In genomic region chr19:52721776-52722175, GRCm38 (mm10) we compare ENCODE assay signal across 16 mouse cellular contexts.
A peak's percentile ranks its signal among the peaks of the same experiment; 100 is the strongest.
DNase-seq lines count a peak whose midpoint lies in the region; ATAC-seq and TF ChIP-seq lines count a peak whose summit lies in the region.
"Had no signal": no experiment of that assay in that cellular context is flagged by ENCODE, and none has a peak within 500 bp of the region (broad histone marks: within the 10 kb centered on the region; RNA-seq: fewer than 3 reads in every experiment).

No protein-coding gene starts in this region.

- TF ChIP-seq CTCF in kidney, adult 2 months (conservative IDR thresholded peaks at IDR 0.05; ENCODE audit: insufficient read depth, insufficient read length, low read depth, low read length) = no peak

- intact Hi-C loops in gastrocnemius, postnatal 14 days (cut with DNase I; ENCODE audit: low total_unique reads) = no loop called here

- H3K27ac ChIP-seq in kidney, adult 2 months (ENCODE audit: insufficient read depth, low read depth, low read length) = no peak overlapping the region
- H3K27ac ChIP-seq: embryonic facial prominence, embryonic 13.5 days; forebrain, embryonic 15.5 days; liver, embryonic 15.5 days had no signal

- ATAC-seq in cerebellum, adult (ENCODE audit: insufficient number of reproducible peaks, low FRiP score, low TSS enrichment) = no peak
- ATAC-seq: forebrain, embryonic 15.5 days had no signal

- TF ChIP-seq POLR2A in kidney, adult 2 months (IDR thresholded peaks at IDR 0.05; ENCODE audit: low read depth, low read length) = no peak

- WGBS in kidney, adult 2 months = 9% methylated on average over 1 of the region's 1 CpGs

- H3K4me1 ChIP-seq in kidney, adult 2 months (ENCODE audit: control insufficient read depth, insufficient read depth, low read length) = no peaks in the 10 kb centered on the region
- H3K4me1 ChIP-seq: embryonic facial prominence, embryonic 13.5 days; forebrain, embryonic 15.5 days; liver, embryonic 15.5 days had no signal

- H3K4me3 ChIP-seq in kidney, adult 2 months (ENCODE audit: insufficient read depth, low read depth, low read length) = no peak overlapping the region
- H3K4me3 ChIP-seq: embryonic facial prominence, embryonic 13.5 days; forebrain, embryonic 15.5 days; liver, embryonic 15.5 days had no signal

- no peaks in the 10 kb centered on the region for H3K27me3 ChIP-seq in kidney, adult 2 months (replicated peaks; ENCODE audit: control insufficient read depth, insufficient read depth, low read length)
- H3K27me3 ChIP-seq: embryonic facial prominence, embryonic 13.5 days; forebrain, embryonic 15.5 days; liver, embryonic 15.5 days had no signal

- H3K36me3 ChIP-seq in kidney, adult 2 months (ENCODE audit: control insufficient read depth, insufficient read depth, low read length) = no peaks in the 10 kb centered on the region
- H3K36me3 ChIP-seq: embryonic facial prominence, embryonic 13.5 days; forebrain, embryonic 15.5 days; liver, embryonic 15.5 days had no signal

- DNase-seq in gastrocnemius, postnatal 10 days = peak; percentile 9
- DNase-seq in gastrocnemius, postnatal 14 days = no peak
- DNase-seq in left cerebral cortex, adult 18-20 months (ENCODE audit: low spot score in 2 of 2) = peak; percentile 24 to 28
- DNase-seq in left cerebral cortex, adult 8-10 months (ENCODE audit: low spot score in 2 of 2) = no peak
- DNase-seq in ES-CJ7 (ENCODE audit: low read depth, low spot score) = peak; percentile 20
- DNase-seq in embryo, embryonic 10.5 days (ENCODE audit: low spot score) = peak; percentile 11
- DNase-seq in kidney, adult 2 months = no peak
- DNase-seq: cerebellum, adult 9-11 months; kidney, adult 11 months; left cerebral cortex, postnatal 4 days; right cerebral cortex, postnatal 4 days; thymus, postnatal 25 days had no signal

Comparison
In these comparisons a context has a peak if more than half of its experiments do, and no peak if none do; other contexts are left out.
1. DNase-seq: peak in gastrocnemius, postnatal 10 days (single experiment), left cerebral cortex, adult 18-20 months (2 of 2), ES-CJ7 (single experiment) and embryo, embryonic 10.5 days (single experiment); none in gastrocnemius, postnatal 14 days (single experiment), left cerebral cortex, adult 8-10 months (0 of 2) and kidney, adult 2 months (single experiment).